Mouse (Mus musculus) midbrain, embryonic 11.5 days (tissue): Measurements from ENCODE around the gene Ezr. TPM values are rescaled to one million over a fixed set of nuclear protein-coding genes. Genes with fewer than 3 reads are reported as not detected.

ENCODE experiments used
- ATAC-seq: fragments of 200-750 bp; cut with Nextera tagmentation; 2 replicates; pipeline ENCODE4 v1.8.0; 2017; ENCODE audit warnings: moderate TSS enrichment, moderate library complexity; ENCODE audit not compliant: low FRiP score
- DNase-seq: peaks from one replicate; pipeline ENCODE4 v3.0.0; 2015; ENCODE audit warnings: low spot score; ENCODE audit errors: missing footprints
- H3K27ac ChIP-seq: fragments of 300-500 bp; sonication (generic); 2 replicates; pipeline ENCODE4 v1.5.1; 2014; ENCODE audit warnings: low read depth, low read length
- H3K27me3 ChIP-seq: fragments of 300-500 bp; sonication (generic); 2 replicates; pipeline ENCODE4 v1.6.1; 2014; ENCODE audit warnings: mild to moderate bottlenecking, low read length, moderate library complexity, mixed read lengths; ENCODE audit not compliant: control insufficient read depth, insufficient read depth
- H3K36me3 ChIP-seq: fragments of 300-500 bp; sonication (generic); 2 replicates; pipeline ENCODE4 v1.6.1; 2014; ENCODE audit warnings: mild to moderate bottlenecking, low read length, moderate library complexity, mixed read lengths; ENCODE audit not compliant: control insufficient read depth, insufficient read depth
- H3K4me1 ChIP-seq: fragments of 300-500 bp; sonication (generic); 2 replicates; pipeline ENCODE4 v1.6.1; 2014; ENCODE audit warnings: low read length; ENCODE audit not compliant: control insufficient read depth, insufficient read depth
- H3K4me2 ChIP-seq: fragments of 300-500 bp; sonication (generic); 2 replicates; pipeline ENCODE4 v1.6.1; 2014; ENCODE audit warnings: mild to moderate bottlenecking, moderate library complexity
- H3K4me3 ChIP-seq: fragments of 300-500 bp; sonication (generic); 2 replicates; pipeline ENCODE4 v1.5.1; 2014; ENCODE audit warnings: low read depth, low read length
- H3K9ac ChIP-seq: fragments of 300-500 bp; sonication (generic); 2 replicates; pipeline ENCODE4 v1.6.1; 2014; ENCODE audit warnings: low read length
- H3K9me3 ChIP-seq: fragments of 300-500 bp; sonication (generic); 2 replicates; pipeline ENCODE4 v1.6.1; 2016; ENCODE audit warnings: low read length; ENCODE audit not compliant: control insufficient read depth
- WGBS: fragments of 180-500 bp; shearing (Covaris S2); extraction: QIAGEN DNeasy Blood & Tissue Kit; methylation state at CpG from one replicate; pipeline ENCODE4 v1.1.7; 2014; 5-methylcytosine and 5-hydroxymethylcytosine counted together
- polyA plus RNA-seq: library from polyadenylated mRNA; unstranded; fragments of >200 nt; fragmentation: Nextera tagmentation; extraction: Ambion mirVana; gene quantifications from 2 replicates; pipeline ENCODE4 v1.2.1, GENCODE M21; 2014

The Ezr gene
- polyA plus RNA-seq, 1 experiment from 2014 or later: 51.0 TPM

- WGBS: 87% methylated on average over 4 of the region's 4 CpGs
- H3K9ac ChIP-seq: no peak overlapping the region
These were observed 14.9 kb upstream of the Ezr start for GRCm38 (mm10) chr17:6797471-6797870.

GRCm38 (mm10) chr17:6794160-6794751 is 11.7 kb upstream of the Ezr start:
- Histone ChIP-seq H3K9ac (no peak overlapping the region), H3K4me1 (no peaks in the 10 kb centered on the region), H3K27ac (no peak overlapping the region), H3K27me3 (no peaks in the 10 kb centered on the region), H3K4me3 (no peak overlapping the region), H3K36me3 (no peaks in the 10 kb centered on the region), H3K4me2 (no peak overlapping the region), H3K9me3 (no peaks in the 10 kb centered on the region)
- ATAC-seq: no peak
- WGBS: 74% methylated on average over 12 of the region's 12 CpGs
- DNase-seq: no peak

More at GRCm38 (mm10) chr17:6797471-6797870, 14.9 kb upstream of the Ezr start:
- DNase-seq (no peak), ATAC-seq (no peak)
- no peak overlapping the region for H3K27ac ChIP-seq
- no peak overlapping the region for H3K4me3 ChIP-seq
- no peaks in the 10 kb centered on the region for H3K4me1 ChIP-seq
- H3K9me3 ChIP-seq: peaks cover 5% of the 10 kb centered on the region
- H3K27me3 ChIP-seq: no peaks in the 10 kb centered on the region
- no peak overlapping the region for H3K4me2 ChIP-seq
- H3K36me3 ChIP-seq: peaks cover 2% of the 10 kb centered on the region; the same call in 1 of the 2 replicates

- 92% methylated on average over 9 of the region's 9 CpGs for WGBS
- DNase-seq: no peak
- no peak overlapping the region for H3K9ac ChIP-seq
These were observed 7.1 kb upstream of the Ezr start for GRCm38 (mm10) chr17:6789581-6790118.

GRCm38 (mm10) chr17:6789103-6789502 is 6.5 kb upstream of the Ezr start:
- no peak overlapping the region for H3K9ac ChIP-seq
- DNase-seq (no peak), ATAC-seq (no peak)
- no peak overlapping the region for H3K4me3 ChIP-seq
- H3K4me1 ChIP-seq: no peaks in the 10 kb centered on the region
- no peak overlapping the region for H3K27ac ChIP-seq
- no peaks in the 10 kb centered on the region for H3K27me3 ChIP-seq
- H3K9me3 ChIP-seq: no peaks in the 10 kb centered on the region
- no peak overlapping the region for H3K4me2 ChIP-seq
- no peaks in the 10 kb centered on the region for H3K36me3 ChIP-seq

More at GRCm38 (mm10) chr17:6789581-6790118, 7.1 kb upstream of the Ezr start:
- Histone ChIP-seq H3K4me3 (no peak overlapping the region), H3K9me3 (no peaks in the 10 kb centered on the region), H3K36me3 (no peaks in the 10 kb centered on the region), H3K4me2 (no peak overlapping the region), H3K27ac (no peak overlapping the region), H3K4me1 (no peaks in the 10 kb centered on the region), H3K27me3 (no peaks in the 10 kb centered on the region)
- ATAC-seq: no peak

- H3K9ac ChIP-seq: no peak overlapping the region
- ATAC-seq (no peak), DNase-seq (no peak)
- H3K9me3 ChIP-seq: no peaks in the 10 kb centered on the region
- WGBS: 91% methylated on average over 4 of the region's 4 CpGs
- H3K27me3 ChIP-seq: peaks cover 5% of the 10 kb centered on the region; the same call in 1 of the 2 replicates
- H3K4me2 ChIP-seq: no peak overlapping the region
- H3K4me1 ChIP-seq: peaks cover 3% of the 10 kb centered on the region; the same call in 1 of the 2 replicates
- no peaks in the 10 kb centered on the region for H3K36me3 ChIP-seq
- H3K27ac ChIP-seq: no peak overlapping the region
- H3K4me3 ChIP-seq: no peak overlapping the region
These were observed 4.7 kb upstream of the Ezr start for GRCm38 (mm10) chr17:6787241-6787640.

- 47% methylated on average over 10 of the region's 10 CpGs for WGBS
- peak overlapping the region; percentile 97 for H3K4me2 ChIP-seq
- H3K9ac ChIP-seq: peak overlapping the region; percentile 70; the same call in 1 of the 2 replicates
- no peak overlapping the region for H3K27ac ChIP-seq
- no peaks in the 10 kb centered on the region for H3K36me3 ChIP-seq
- ATAC-seq: no peak
- no peaks in the 10 kb centered on the region for H3K9me3 ChIP-seq
- peak overlapping the region; percentile 74 for H3K4me3 ChIP-seq
- DNase-seq: no peak
- peaks cover 25% of the 10 kb centered on the region for H3K27me3 ChIP-seq
- H3K4me1 ChIP-seq: peaks cover 12% of the 10 kb centered on the region
These were observed 1.3 kb upstream of the Ezr start for GRCm38 (mm10) chr17:6783756-6784357.

- under 1% methylated on average over 55 of the region's 58 CpGs for WGBS
- H3K4me3 ChIP-seq: peak overlapping the region; percentile 74
- peak; percentile 70 for ATAC-seq
- peak overlapping the region; percentile 70 for H3K9ac ChIP-seq
- peak overlapping the region; percentile 97 for H3K4me2 ChIP-seq
- peaks cover 25% of the 10 kb centered on the region for H3K27me3 ChIP-seq
- peak; percentile 96 for DNase-seq
- H3K27ac ChIP-seq: no peak overlapping the region; the same call in 1 of the 2 replicates
- H3K9me3 ChIP-seq: no peaks in the 10 kb centered on the region
- peaks cover 15% of the 10 kb centered on the region for H3K4me1 ChIP-seq
- H3K36me3 ChIP-seq: no peaks in the 10 kb centered on the region
These were observed 550 bp upstream of the Ezr start for GRCm38 (mm10) chr17:6783006-6783661.

- peaks cover 15% of the 10 kb centered on the region for H3K4me1 ChIP-seq
- no peaks in the 10 kb centered on the region for H3K36me3 ChIP-seq
- under 1% methylated on average over 21 of the region's 21 CpGs for WGBS
- H3K4me3 ChIP-seq: peak overlapping the region; percentile 74
- H3K4me2 ChIP-seq: peak overlapping the region; percentile 97
- peak overlapping the region; percentile 70 for H3K9ac ChIP-seq
- peak; percentile 96 for DNase-seq
- no peaks in the 10 kb centered on the region for H3K9me3 ChIP-seq
- peak; percentile 2; the same call in 1 of the 2 replicates for ATAC-seq
- H3K27ac ChIP-seq: no peak overlapping the region
- peaks cover 25% of the 10 kb centered on the region for H3K27me3 ChIP-seq
These were observed 504 bp downstream of the Ezr start for GRCm38 (mm10) chr17:6782033-6782526.

- Histone ChIP-seq H3K4me1 (peaks cover 15% of the 10 kb centered on the region), H3K9ac (no peak overlapping the region), H3K27ac (no peak overlapping the region), H3K36me3 (no peaks in the 10 kb centered on the region), H3K9me3 (no peaks in the 10 kb centered on the region), H3K27me3 (peaks cover 25% of the 10 kb centered on the region), H3K4me2 (peak overlapping the region; percentile 97), H3K4me3 (no peak overlapping the region; the same call in 1 of the 2 replicates)
- no peak for ATAC-seq
- 47% methylated on average over 6 of the region's 6 CpGs for WGBS
- DNase-seq: no peak
These were observed 1.3 kb downstream of the Ezr start for GRCm38 (mm10) chr17:6781273-6781672.
